Mouse (Mus musculus): ENCODE measurements at regions not wholly inside any gene's neighbourhood (a gene's known extent, or its start where the extent isn't known, plus 50 kb on each side); places are given as distances from the start of the nearest gene placed in this dataset.

DNA sequence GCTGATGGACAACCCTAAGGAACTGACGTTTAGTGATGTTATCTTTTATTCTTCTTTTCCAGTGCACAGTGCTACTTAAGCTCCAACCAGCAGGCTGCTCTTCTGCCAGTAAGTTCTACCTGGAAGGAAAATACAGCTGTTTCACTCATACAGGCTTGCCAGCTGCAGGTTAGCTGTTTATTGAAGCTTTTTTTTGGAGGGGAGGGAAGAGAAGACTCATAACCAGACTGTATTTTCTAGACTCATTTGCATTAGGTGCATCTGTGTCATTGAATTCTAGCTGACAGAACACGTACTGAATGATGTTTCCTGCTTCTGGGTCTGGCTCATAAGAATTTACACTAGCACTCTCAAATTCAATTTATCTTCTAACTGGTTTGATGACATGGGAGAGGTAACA, 513.3 kb upstream of the Igfbp7 start:
- TF ChIP-seq EP300 (IDR thresholded peaks at IDR 0.05; ENCODE audit: low read depth) (no peak), CTCF (IDR thresholded peaks at IDR 0.05; ENCODE audit: low read depth) (no peak)

All from liver, postnatal 0 days (tissue).